Mouse (Mus musculus): ENCODE measurements at regions not wholly inside any gene's neighbourhood (a gene's known extent, or its start where the extent isn't known, plus 50 kb on each side); places are given as distances from the start of the nearest gene placed in this dataset.

GRCm38 (mm10) chr4:69197577-69197976 is 243.4 kb upstream of the Brinp1 start:
- DNase-seq (ENCODE audit: low read depth): no peak
- TF ChIP-seq CTCF (IDR thresholded peaks at IDR 0.05; ENCODE audit: borderline replicate concordance, extremely low read depth, insufficient read depth, insufficient read length) (no peak), POLR2A (IDR thresholded peaks at IDR 0.05; ENCODE audit: borderline replicate concordance, extremely low read depth, insufficient read depth, insufficient read length, poor library complexity, severe bottlenecking) (no peak)

DNA sequence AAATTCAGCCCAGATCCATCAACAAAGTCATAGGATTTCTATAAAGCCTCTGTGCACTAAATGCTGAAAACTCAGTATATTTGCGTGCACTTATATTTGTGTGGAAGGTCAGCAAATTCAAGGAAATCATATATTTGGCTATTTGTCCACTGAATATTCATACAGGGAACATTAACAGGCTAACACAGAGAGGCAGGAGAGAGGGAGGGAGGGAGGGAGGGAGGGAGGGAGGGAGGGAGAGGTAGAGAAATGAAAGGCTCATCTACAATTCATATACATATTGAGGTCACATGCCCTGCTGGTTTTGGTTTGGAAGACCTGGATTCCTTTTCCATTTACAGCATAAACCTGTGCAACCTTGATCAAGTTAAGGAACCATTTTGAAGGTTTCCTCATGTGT is 241.9 kb upstream of the Brinp1 start:
- no peak for TF ChIP-seq CTCF (IDR thresholded peaks at IDR 0.05; ENCODE audit: borderline replicate concordance, extremely low read depth, insufficient read depth, insufficient read length)
- TF ChIP-seq POLR2A (IDR thresholded peaks at IDR 0.05; ENCODE audit: borderline replicate concordance, extremely low read depth, insufficient read depth, insufficient read length, poor library complexity, severe bottlenecking): no peak
- no peak for DNase-seq (ENCODE audit: low read depth)

GRCm38 (mm10) chr4:69195645-69196044 is 241.4 kb upstream of the Brinp1 start:
- peak; percentile 88 for TF ChIP-seq CTCF (IDR thresholded peaks at IDR 0.05; ENCODE audit: borderline replicate concordance, extremely low read depth, insufficient read depth, insufficient read length)
- TF ChIP-seq POLR2A (IDR thresholded peaks at IDR 0.05; ENCODE audit: borderline replicate concordance, extremely low read depth, insufficient read depth, insufficient read length, poor library complexity, severe bottlenecking): no peak
- DNase-seq (ENCODE audit: low read depth): peak; percentile 95

All from brain, embryonic 14.5 days (tissue).